Mouse (Mus musculus) E14TG2a.4 (cell line): ENCODE measurements around the gene Chrm1.
A peak's percentile ranks its signal among the peaks of the same experiment; 100 is the strongest.

Experiments
- CTCF ChIP-seq: conservative IDR thresholded peaks from 2 replicates; pipeline ENCODE4 v1.5.1; 2014; ENCODE audit warnings: low read length
- NANOG ChIP-seq: IDR thresholded peaks from 2 replicates; pipeline ENCODE4 v1.6.1; 2014; ENCODE audit warnings: borderline replicate concordance, low read length, mixed read lengths
- POU5F1 ChIP-seq: IDR thresholded peaks from 2 replicates; pipeline ENCODE4 v1.6.1; 2014; ENCODE audit warnings: low read length, borderline replicate concordance

GRCm38 (mm10) chr19:8681633-8682362, 18.2 kb downstream of the Chrm1 start:
- TF ChIP-seq CTCF: peak; percentile 41
- no peak for TF ChIP-seq POU5F1
- no peak for TF ChIP-seq NANOG
